Mouse (Mus musculus) embryonic facial prominence, embryonic 15.5 days (tissue): ENCODE measurements around the gene Def6. TPM values are rescaled to one million over a fixed set of nuclear protein-coding genes. Genes with fewer than 3 reads are reported as not detected.
A peak's percentile ranks its signal among the peaks of the same experiment; 100 is the strongest.

Experiments used
- ATAC-seq: fragments of 200-750 bp; cut with Nextera tagmentation; 2 replicates; pipeline ENCODE4 v1.8.0; 2017; ENCODE audit warnings: low read depth, moderate TSS enrichment; ENCODE audit not compliant: insufficient number of reproducible peaks, low FRiP score, low TSS enrichment
- H3K27ac ChIP-seq: fragments of 300-500 bp; sonication (generic); replicated peaks from 2 replicates; pipeline ENCODE4 v1.5.1; 2015; ENCODE audit warnings: mild to moderate bottlenecking, inconsistent platforms
- H3K27me3 ChIP-seq: fragments of 300-500 bp; sonication (generic); 2 replicates; pipeline ENCODE4 v1.6.1; 2015; ENCODE audit warnings: inconsistent platforms
- H3K36me3 ChIP-seq: fragments of 300-500 bp; sonication (generic); 2 replicates; pipeline ENCODE4 v1.6.1; 2015; ENCODE audit warnings: mild to moderate bottlenecking, inconsistent platforms
- H3K4me1 ChIP-seq: fragments of 300-500 bp; sonication (generic); 2 replicates; pipeline ENCODE4 v1.6.1; 2015; ENCODE audit warnings: inconsistent platforms
- H3K4me2 ChIP-seq: fragments of 300-500 bp; sonication (generic); replicated peaks from 2 replicates; pipeline ENCODE4 v1.6.1; 2015; ENCODE audit warnings: mild to moderate bottlenecking, inconsistent platforms
- H3K4me3 ChIP-seq: fragments of 300-500 bp; sonication (generic); replicated peaks from 2 replicates; pipeline ENCODE4 v1.5.1; 2015; ENCODE audit warnings: mild to moderate bottlenecking, inconsistent platforms
- H3K9ac ChIP-seq: fragments of 300-500 bp; sonication (generic); 2 replicates; pipeline ENCODE4 v1.6.1; 2015; ENCODE audit warnings: inconsistent platforms
- H3K9me3 ChIP-seq: fragments of 300-500 bp; sonication (generic); replicated peaks from 2 replicates; pipeline ENCODE4 v1.6.1; 2016; ENCODE audit warnings: inconsistent platforms
- WGBS: fragments of 180-500 bp; shearing (Covaris S2); methylation state at CpG from one replicate; pipeline ENCODE4 v1.1.7; 2015; 5-methylcytosine and 5-hydroxymethylcytosine counted together
- polyA plus RNA-seq: library from polyadenylated mRNA; unstranded; fragments of >200 nt; fragmentation: Nextera tagmentation; extraction: Ambion mirVana; gene quantifications from 2 replicates; pipeline ENCODE4 v1.2.1, GENCODE M21; 2015

Def6 gene
- polyA plus RNA-seq: 18.4 and 19.8 TPM in 2 replicates

DNA sequence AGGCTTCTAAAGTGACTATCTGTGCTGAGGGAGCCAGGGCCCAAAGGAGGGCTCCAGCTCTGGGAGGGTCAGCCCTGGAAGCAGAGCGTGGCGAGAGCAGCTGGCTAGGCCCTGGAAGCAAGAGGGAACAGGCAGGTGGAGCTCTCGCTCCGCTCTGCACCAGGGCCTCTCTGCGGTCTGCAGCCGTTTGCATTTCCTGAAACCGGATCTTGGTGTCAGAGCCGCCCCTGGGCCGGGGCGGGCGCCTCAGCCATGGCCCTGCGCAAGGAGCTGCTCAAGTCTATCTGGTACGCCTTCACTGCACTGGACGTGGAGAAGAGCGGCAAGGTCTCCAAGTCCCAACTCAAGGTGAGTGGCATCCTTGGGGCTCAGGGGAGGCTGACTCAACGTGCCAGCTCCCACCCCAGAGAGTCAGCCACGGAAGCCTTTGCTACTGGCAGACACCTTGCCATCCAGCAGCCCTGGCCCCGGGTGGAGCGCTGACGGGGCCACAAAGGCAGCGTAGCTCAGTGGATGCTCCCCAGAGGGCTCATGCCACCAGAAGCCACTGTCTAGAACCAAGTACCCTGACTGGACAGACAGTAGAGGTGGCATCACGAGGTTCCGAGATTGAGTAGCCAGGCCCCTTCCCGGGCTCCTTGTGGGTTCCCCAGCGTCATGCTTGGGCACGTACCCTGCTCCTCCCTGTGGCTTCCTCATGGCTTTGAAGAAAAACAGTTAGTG is at the start of gene Def6:
Gene Def6, plus strand, starts transcription at position 188 of the 723 bp plus-strand sequence.
- Histone ChIP-seq H3K4me2 (peak within 1 kb of the TSS; percentile 84), H3K9me3 (no peaks in the 10 kb centered on the region), H3K36me3 (peaks cover 6% of the 10 kb centered on the region), H3K4me3 (peak within 1 kb of the TSS; percentile 52), H3K9ac (peak within 1 kb of the TSS; percentile 48), H3K4me1 (peaks cover 33% of the 10 kb centered on the region), H3K27me3 (no peaks in the 10 kb centered on the region), H3K27ac (peak within 1 kb of the TSS; percentile 91)
- 11% methylated on average over 26 of the region's 26 CpGs for WGBS
- peak; percentile 91 for ATAC-seq

DNA sequence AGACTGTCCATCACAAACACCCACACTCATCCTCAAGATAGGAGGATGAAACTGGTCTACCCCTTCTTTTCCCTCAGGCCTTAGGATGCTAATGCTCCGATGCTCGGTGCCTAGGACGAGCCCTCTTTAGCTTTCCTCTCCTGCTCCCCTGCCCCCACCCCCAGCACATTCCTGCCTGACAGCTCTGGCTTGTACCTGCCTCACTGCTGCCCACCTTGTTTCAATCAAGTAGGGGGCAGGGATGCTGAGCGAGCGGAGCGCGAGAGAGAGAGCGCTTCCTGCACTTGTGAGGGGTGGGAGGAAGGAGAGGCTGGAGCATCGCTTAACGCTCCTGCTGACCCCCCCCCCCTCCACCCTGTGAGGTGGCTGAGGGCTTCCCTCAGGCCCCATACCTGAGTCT is 47.2 kb upstream of the Def6 start:
- no peaks in the 10 kb centered on the region for H3K9me3 ChIP-seq
- peaks cover 9% of the 10 kb centered on the region; the same call in 1 of the 2 replicates for H3K27me3 ChIP-seq
- ATAC-seq: no peak
- no peak overlapping the region for H3K27ac ChIP-seq
- H3K4me1 ChIP-seq: peaks cover 28% of the 10 kb centered on the region
- no peak overlapping the region for H3K4me3 ChIP-seq
- H3K9ac ChIP-seq: no peak overlapping the region
- WGBS: 29% methylated on average over 8 of the region's 10 CpGs
- no peak overlapping the region for H3K4me2 ChIP-seq
- H3K36me3 ChIP-seq: peaks cover 10% of the 10 kb centered on the region; the same call in 1 of the 2 replicates

- H3K4me2 ChIP-seq: no peak overlapping the region
- peaks cover 10% of the 10 kb centered on the region; the same call in 1 of the 2 replicates for H3K36me3 ChIP-seq
- WGBS: 43% methylated on average over 11 of the region's 11 CpGs
These were observed 46.2 kb upstream of the Def6 start for GRCm38 (mm10) chr17:28161310-28161881.

DNA sequence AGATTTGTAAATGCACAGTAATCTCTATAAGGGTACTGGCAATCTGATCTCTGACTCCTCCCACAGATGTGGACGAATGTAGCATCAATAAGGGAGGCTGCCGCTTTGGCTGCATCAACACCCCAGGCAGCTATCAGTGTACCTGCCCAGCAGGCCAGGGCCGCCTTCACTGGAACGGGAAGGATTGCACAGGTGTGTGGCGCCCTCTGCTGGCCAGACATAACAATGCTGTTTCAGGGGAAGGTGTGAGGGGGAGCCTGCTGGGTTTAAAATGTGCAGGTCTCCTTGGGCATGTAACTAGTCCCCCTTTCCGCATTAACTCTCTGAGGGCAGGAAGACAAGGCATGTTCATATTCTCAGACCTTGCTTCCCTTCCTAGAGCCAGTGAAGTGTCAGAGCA is 43.9 kb upstream of the Def6 start:
- H3K4me1 ChIP-seq: peaks cover 21% of the 10 kb centered on the region
- H3K36me3 ChIP-seq: peaks cover 12% of the 10 kb centered on the region; the same call in 1 of the 2 replicates
- peaks cover 9% of the 10 kb centered on the region; the same call in 1 of the 2 replicates for H3K27me3 ChIP-seq
- H3K9me3 ChIP-seq: no peaks in the 10 kb centered on the region
- no peak overlapping the region for H3K4me2 ChIP-seq
- no peak overlapping the region for H3K4me3 ChIP-seq
- WGBS: 9% methylated on average over 6 of the region's 6 CpGs
- H3K27ac ChIP-seq: no peak overlapping the region
- no peak for ATAC-seq
- no peak overlapping the region for H3K9ac ChIP-seq

More at GRCm38 (mm10) chr17:28161310-28161881, 46.2 kb upstream of the Def6 start:
- Histone ChIP-seq H3K4me3 (no peak overlapping the region), H3K27ac (no peak overlapping the region), H3K4me1 (peaks cover 28% of the 10 kb centered on the region), H3K27me3 (peaks cover 9% of the 10 kb centered on the region; the same call in 1 of the 2 replicates), H3K9me3 (no peaks in the 10 kb centered on the region), H3K9ac (no peak overlapping the region)
- ATAC-seq: no peak

DNA sequence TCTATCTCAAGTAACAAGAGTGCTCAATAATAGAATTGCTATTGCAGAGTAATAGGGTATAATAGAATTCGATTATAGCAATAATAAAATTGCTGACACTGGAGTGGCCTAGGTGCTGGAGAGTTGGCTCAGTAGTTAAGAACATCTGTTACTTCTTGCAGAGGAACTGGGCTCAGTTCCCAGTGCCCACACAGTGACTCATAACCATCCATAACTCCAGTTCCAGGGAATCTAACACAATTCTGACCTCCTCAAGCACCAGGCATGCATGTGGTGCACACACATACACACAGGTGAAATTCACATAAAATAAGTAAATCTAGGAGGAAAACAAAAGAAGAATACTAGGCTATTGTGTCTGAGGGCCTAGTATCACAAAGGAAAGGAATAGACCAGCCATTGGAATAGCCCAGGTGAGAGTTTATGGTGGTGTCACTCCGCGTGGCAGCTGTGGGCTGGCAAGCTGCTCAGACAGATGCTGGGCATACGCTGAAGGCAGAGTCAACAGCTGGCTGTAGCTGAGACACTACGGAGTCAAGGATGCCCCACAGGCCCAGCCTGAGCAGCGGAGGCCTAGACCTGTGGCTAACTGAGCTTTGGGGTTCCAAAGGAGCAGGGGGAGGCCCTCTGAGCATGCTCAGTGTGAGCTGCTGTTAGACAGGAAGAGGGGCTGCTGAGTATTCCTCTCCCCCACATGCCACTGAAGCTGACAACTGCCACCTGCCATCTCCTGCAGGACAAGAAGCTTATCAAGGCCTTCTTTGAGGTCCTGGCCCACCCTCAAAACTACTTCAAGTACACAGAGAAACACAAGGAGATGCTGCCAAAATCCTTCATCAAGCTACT is 36.9 kb upstream of the Def6 start:
- no peak for ATAC-seq
- H3K4me2 ChIP-seq: no peak overlapping the region
- no peaks in the 10 kb centered on the region for H3K9me3 ChIP-seq
- H3K4me3 ChIP-seq: no peak overlapping the region
- no peak overlapping the region for H3K9ac ChIP-seq
- WGBS: 80% methylated on average over 6 of the region's 6 CpGs
- H3K27me3 ChIP-seq: no peaks in the 10 kb centered on the region
- no peak overlapping the region; the same call in 1 of the 2 replicates for H3K27ac ChIP-seq
- peaks cover 36% of the 10 kb centered on the region for H3K4me1 ChIP-seq
- H3K36me3 ChIP-seq: peaks cover 10% of the 10 kb centered on the region; the same call in 1 of the 2 replicates

- WGBS: 47% methylated on average over 9 of the region's 9 CpGs
- H3K4me1 ChIP-seq: peaks cover 50% of the 10 kb centered on the region
- no peak overlapping the region; the same call in 1 of the 2 replicates for H3K4me2 ChIP-seq
- no peaks in the 10 kb centered on the region for H3K9me3 ChIP-seq
- ATAC-seq: no peak
- H3K9ac ChIP-seq: no peak overlapping the region
- H3K27me3 ChIP-seq: no peaks in the 10 kb centered on the region
- 0 out of 2 replicates have a peak overlapping the region, but pooled peaks have one; percentile 23 for H3K27ac ChIP-seq
- H3K4me3 ChIP-seq: no peak overlapping the region
- peaks cover 10% of the 10 kb centered on the region; the same call in 1 of the 2 replicates for H3K36me3 ChIP-seq
These were observed 34.9 kb upstream of the Def6 start for GRCm38 (mm10) chr17:28172690-28173089.

- H3K27me3 ChIP-seq: no peaks in the 10 kb centered on the region
- H3K4me2 ChIP-seq: peak within 1 kb of the TSS; percentile 89
- H3K9ac ChIP-seq: peak within 1 kb of the TSS; percentile 89
- peaks cover 68% of the 10 kb centered on the region for H3K4me1 ChIP-seq
- no peaks in the 10 kb centered on the region for H3K9me3 ChIP-seq
- ATAC-seq: peak; percentile 87
- peak within 1 kb of the TSS; percentile 91 for H3K27ac ChIP-seq
- no peaks in the 10 kb centered on the region for H3K36me3 ChIP-seq
- peak within 1 kb of the TSS; percentile 86 for H3K4me3 ChIP-seq
- under 1% methylated on average over 82 of the region's 82 CpGs for WGBS
These were observed 30.6 kb upstream of the Def6 start, which contains the start of gene Zfp523 for GRCm38 (mm10) chr17:28176775-28177539. Gene Zfp523 (plus strand): TSS chr17:28177129.

- H3K27me3 ChIP-seq: no peaks in the 10 kb centered on the region
- H3K4me3 ChIP-seq: peak overlapping the region; percentile 86
- 11% methylated on average over 14 of the region's 22 CpGs for WGBS
- peak overlapping the region; percentile 91 for H3K27ac ChIP-seq
- peaks cover 68% of the 10 kb centered on the region for H3K4me1 ChIP-seq
- no peaks in the 10 kb centered on the region for H3K36me3 ChIP-seq
- ATAC-seq: peak; percentile 78
- H3K9me3 ChIP-seq: no peaks in the 10 kb centered on the region
- peak overlapping the region; percentile 89 for H3K4me2 ChIP-seq
- H3K9ac ChIP-seq: peak overlapping the region; percentile 89
These were observed 30.0 kb upstream of the Def6 start for GRCm38 (mm10) chr17:28177540-28178046.

GRCm38 (mm10) chr17:28180331-28180730 is 27.2 kb upstream of the Def6 start:
- Histone ChIP-seq H3K27me3 (no peaks in the 10 kb centered on the region), H3K9ac (no peak overlapping the region), H3K9me3 (no peaks in the 10 kb centered on the region), H3K27ac (peak overlapping the region; percentile 22), H3K36me3 (no peaks in the 10 kb centered on the region), H3K4me3 (no peak overlapping the region), H3K4me1 (peaks cover 68% of the 10 kb centered on the region), H3K4me2 (no peak overlapping the region)
- ATAC-seq: no peak
- 52% methylated on average over 4 of the region's 4 CpGs for WGBS

DNA sequence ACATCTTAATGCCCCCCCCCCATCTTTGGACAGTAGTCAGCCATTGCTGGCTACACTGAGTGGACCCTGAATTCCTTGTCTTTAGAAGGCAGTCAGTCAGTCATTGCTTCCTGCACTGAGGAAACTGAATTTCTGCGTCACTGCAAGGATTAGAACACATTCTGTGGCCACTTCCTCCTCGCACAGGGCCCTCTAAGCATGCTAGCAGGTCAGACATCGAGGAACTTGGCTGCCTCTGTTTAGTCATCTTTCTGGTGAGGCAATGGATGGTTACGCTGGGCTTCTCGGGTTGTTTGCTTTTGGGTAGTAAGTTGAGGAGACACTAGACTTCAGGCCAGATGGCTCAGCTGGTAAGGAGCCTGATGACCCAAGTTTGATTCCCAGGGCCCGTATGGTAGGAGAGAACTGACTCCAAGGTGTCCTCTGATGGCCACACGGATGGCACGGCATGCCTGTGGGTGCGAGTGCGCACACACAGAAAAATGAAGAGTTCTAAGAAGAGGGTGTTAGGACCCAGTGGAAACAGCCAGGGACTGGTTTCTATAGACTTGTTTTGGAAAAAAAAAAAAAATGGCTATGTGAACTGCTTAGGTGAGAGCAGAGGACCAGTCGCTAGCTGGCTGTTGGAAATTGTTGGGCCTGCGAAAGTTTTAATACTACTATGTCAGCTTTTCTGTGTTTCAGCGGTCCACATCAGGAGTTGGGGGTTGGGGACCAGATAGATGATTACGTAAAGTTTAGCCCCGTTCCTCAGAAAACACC is 26.6 kb upstream of the Def6 start:
- no peak for ATAC-seq
- Histone ChIP-seq H3K27ac (no peak overlapping the region), H3K4me1 (peaks cover 70% of the 10 kb centered on the region), H3K36me3 (no peaks in the 10 kb centered on the region), H3K4me3 (no peak overlapping the region), H3K27me3 (no peaks in the 10 kb centered on the region), H3K9me3 (no peaks in the 10 kb centered on the region), H3K4me2 (no peak overlapping the region), H3K9ac (no peak overlapping the region)
- 75% methylated on average over 15 of the region's 15 CpGs for WGBS
